Mouse (Mus musculus) liver, embryonic 14.5 days (tissue): ENCODE measurements around the gene Timp3.

ENCODE experiments used
- CTCF ChIP-seq: IDR thresholded peaks from 2 replicates; pipeline ENCODE4 v1.5.1; 2016; ENCODE audit warnings: antibody characterized with exemption, low read depth, control low read depth
- EP300 ChIP-seq: IDR thresholded peaks from 2 replicates; pipeline ENCODE4 v1.6.1; 2016; ENCODE audit warnings: antibody characterized with exemption, low read depth

DNA sequence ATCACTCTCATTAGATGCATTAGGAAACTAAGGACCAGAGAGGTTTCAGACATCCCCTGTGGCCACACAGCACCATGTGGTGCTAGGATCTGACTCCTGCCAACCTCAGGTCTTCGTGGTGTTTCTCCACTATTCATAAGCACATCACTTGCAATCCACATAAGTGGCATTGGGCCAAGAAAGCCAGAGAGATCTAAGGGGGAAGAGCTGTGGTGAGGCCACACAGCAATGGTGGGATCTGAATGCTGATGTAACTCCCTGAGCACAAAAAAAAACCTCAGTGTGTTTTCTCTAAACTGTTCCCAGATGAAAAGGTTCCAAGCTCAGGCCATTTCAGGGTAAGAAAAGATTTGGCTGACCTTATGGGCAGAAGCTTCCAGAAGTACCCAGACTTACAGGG, 36.3 kb downstream of the Timp3 start:
- TF ChIP-seq CTCF (no peak), EP300 (no peak)
